Mouse (Mus musculus): ENCODE measurements around the gene Slc34a3.
A peak's percentile ranks its signal among the peaks of the same experiment; 100 is the strongest.
"Not testable (repeated sequence)": the region's sequence is repeated elsewhere in the genome, so short reads cannot be mapped to it uniquely, and the experiment has no call there.

Slc34a3 gene

GRCm38 (mm10) chr2:25234050-25234449 is at the start of gene Slc34a3:
TSS of gene Slc34a3 (minus strand) at chr2:25234364.
- DNase-seq (ENCODE audit: extremely low read depth, low read depth, low spot score): no peak

- no peak for DNase-seq (ENCODE audit: extremely low read depth, low read depth, low spot score)
Observed at GRCm38 (mm10) chr2:25278928-25279882, 45.0 kb upstream of the Slc34a3 start.

GRCm38 (mm10) chr2:25273010-25273409 is 38.8 kb upstream of the Slc34a3 start:
- DNase-seq (ENCODE audit: extremely low read depth, low read depth, low spot score): no peak

- no peak for DNase-seq (ENCODE audit: extremely low read depth, low read depth, low spot score)
Observed at GRCm38 (mm10) chr2:25272515-25272914, 38.4 kb upstream of the Slc34a3 start.

GRCm38 (mm10) chr2:25271827-25272511 is 37.8 kb upstream of the Slc34a3 start, which contains the start of the genes Ssna1 and Anapc2:
TSS of gene Ssna1 (minus strand) at chr2:25272438.
TSS of gene Anapc2 (plus strand) at chr2:25272478.
- DNase-seq (ENCODE audit: extremely low read depth, low read depth, low spot score): peak; percentile 40

GRCm38 (mm10) chr2:25267746-25268309 is 33.7 kb upstream of the Slc34a3 start:
- DNase-seq (ENCODE audit: extremely low read depth, low read depth, low spot score): no peak

GRCm38 (mm10) chr2:25267241-25267640 is 33.1 kb upstream of the Slc34a3 start:
- no peak for DNase-seq (ENCODE audit: extremely low read depth, low read depth, low spot score)

- no peak for DNase-seq (ENCODE audit: extremely low read depth, low read depth, low spot score)
Observed at GRCm38 (mm10) chr2:25266720-25267119, 32.6 kb upstream of the Slc34a3 start.

GRCm38 (mm10) chr2:25265897-25266656 is 31.9 kb upstream of the Slc34a3 start:
- DNase-seq (ENCODE audit: extremely low read depth, low read depth, low spot score): no peak

- DNase-seq (ENCODE audit: extremely low read depth, low read depth, low spot score): no peak
Observed at GRCm38 (mm10) chr2:25264851-25265250, 30.7 kb upstream of the Slc34a3 start.

- DNase-seq (ENCODE audit: extremely low read depth, low read depth, low spot score): no peak
Observed at GRCm38 (mm10) chr2:25264286-25264660, 30.1 kb upstream of the Slc34a3 start.

- DNase-seq (ENCODE audit: extremely low read depth, low read depth, low spot score): no peak
Observed at GRCm38 (mm10) chr2:25263623-25264285, 29.6 kb upstream of the Slc34a3 start.

GRCm38 (mm10) chr2:25262795-25263622 is 28.8 kb upstream of the Slc34a3 start:
- DNase-seq (ENCODE audit: extremely low read depth, low read depth, low spot score): no peak

GRCm38 (mm10) chr2:25262291-25262767 is 28.2 kb upstream of the Slc34a3 start, which contains the start of gene Tprn:
TSS of gene Tprn (plus strand) at chr2:25262618.
- peak; percentile 93 for DNase-seq (ENCODE audit: extremely low read depth, low read depth, low spot score)

- DNase-seq (ENCODE audit: extremely low read depth, low read depth, low spot score): no peak
Observed at GRCm38 (mm10) chr2:25261870-25262269, 27.7 kb upstream of the Slc34a3 start.

GRCm38 (mm10) chr2:25258887-25259286 is 24.7 kb upstream of the Slc34a3 start:
- no peak for DNase-seq (ENCODE audit: extremely low read depth, low read depth, low spot score)

- DNase-seq (ENCODE audit: extremely low read depth, low read depth, low spot score): not testable (repeated sequence)
Observed at GRCm38 (mm10) chr2:25257250-25257649, 23.1 kb upstream of the Slc34a3 start.

GRCm38 (mm10) chr2:25256443-25257109 is 22.4 kb upstream of the Slc34a3 start:
- not testable (repeated sequence) for DNase-seq (ENCODE audit: extremely low read depth, low read depth, low spot score)

Measured in fat pad, adult 2 months (tissue).